Mouse (Mus musculus): ENCODE results near the gene Lce6a. TPM values are rescaled to one million over a fixed set of nuclear protein-coding genes. Genes with fewer than 3 reads are reported as not detected.

Lce6a gene
- total and polyA plus RNA-seq, 3 experiments: not detected

DNA sequence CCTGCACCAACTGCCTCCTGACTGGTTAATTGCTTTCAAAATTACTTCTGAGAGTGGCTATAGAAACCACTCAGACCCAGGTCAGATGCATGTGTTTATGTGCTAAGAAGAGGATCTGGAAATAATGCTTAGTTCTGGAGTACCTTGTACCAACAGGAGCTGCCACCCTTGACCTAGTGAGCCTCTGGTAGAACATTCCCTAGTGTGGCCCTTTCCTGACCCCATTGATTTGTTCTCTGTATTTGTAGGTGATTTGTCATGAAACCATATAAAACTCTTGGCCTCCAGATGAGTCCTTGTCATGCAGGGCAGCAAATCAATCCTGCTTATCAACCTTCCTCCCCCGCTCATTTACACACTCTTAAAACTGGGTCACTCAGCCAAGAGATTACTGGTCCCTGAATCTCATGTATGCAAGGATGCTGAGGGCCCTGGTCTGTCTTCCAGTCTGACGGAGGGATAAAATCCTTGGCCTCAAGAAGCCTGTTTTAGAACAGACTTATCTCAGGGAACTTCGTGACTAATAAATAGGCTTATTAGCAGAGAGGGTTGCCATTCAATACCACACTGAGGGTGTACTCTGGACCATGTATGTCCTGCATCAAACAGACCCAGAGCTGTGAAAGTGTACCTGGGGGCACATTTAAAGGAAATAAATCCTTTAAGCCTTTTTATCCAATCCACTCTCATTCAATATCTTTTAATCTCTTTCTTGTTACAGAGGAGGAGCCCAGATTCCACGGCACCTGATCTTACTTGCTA lies 42.6 kb downstream of the Lce6a start:
- Histone ChIP-seq H3K27ac (no peak overlapping the region), H3K27me3 (ENCODE audit: control insufficient read depth, insufficient read depth, low read length) (no peaks in the 10 kb centered on the region), H3K4me3 (no peak overlapping the region), H3K4me1 (ENCODE audit: control insufficient read depth, insufficient read depth, low read length) (no peaks in the 10 kb centered on the region), H3K36me3 (ENCODE audit: control insufficient read depth, insufficient read depth, low read length) (no peaks in the 10 kb centered on the region), H3K9ac (ENCODE audit: low read depth, low read length) (no peak overlapping the region), H3K79me2 (replicated peaks; ENCODE audit: control insufficient read depth, insufficient read depth, low read length) (no peaks in the 10 kb centered on the region)
- 61% methylated on average over 4 of the region's 4 CpGs for WGBS
- TF ChIP-seq POLR2A (IDR thresholded peaks at IDR 0.05; ENCODE audit: insufficient read depth, low read depth, low read length): no peak
- TF ChIP-seq CTCF (IDR thresholded peaks at IDR 0.05): no peak
- TF ChIP-seq EP300 (IDR thresholded peaks at IDR 0.05; ENCODE audit: insufficient read depth, low read depth, low read length): no peak
- no peak for DNase-seq
- intact Hi-C loops (cut with DNase I): no loop called here

DNA sequence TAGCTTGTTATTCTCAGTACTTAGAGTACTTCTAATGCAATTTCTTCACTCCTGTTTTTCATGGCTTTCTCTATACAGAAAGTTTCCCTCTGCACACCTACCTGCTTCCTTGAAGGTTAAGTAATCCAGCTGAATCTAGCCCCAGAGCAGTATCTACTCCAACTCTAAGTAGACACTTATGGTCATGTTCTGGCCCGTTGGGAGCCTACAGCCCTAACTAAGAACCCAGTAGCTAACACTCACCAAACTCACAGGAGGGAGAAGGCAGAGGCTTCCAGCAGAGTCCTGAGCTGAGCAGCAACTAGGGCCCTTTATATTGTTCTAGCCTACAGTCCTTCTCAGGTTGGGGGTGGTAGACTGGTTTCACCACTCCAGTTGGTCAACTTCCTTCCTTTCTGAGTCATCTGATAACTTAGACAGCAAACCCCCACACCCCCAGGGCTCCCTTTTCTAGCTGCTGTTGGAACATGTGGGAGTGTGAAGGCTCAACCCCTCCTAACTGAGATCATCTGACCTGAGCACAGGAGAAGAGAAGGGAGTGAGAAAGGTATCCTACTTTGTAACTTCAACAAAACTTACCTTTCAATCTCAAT lies 47.9 kb downstream of the Lce6a start, which contains the start of gene Ivl:
TSS of gene Ivl (minus strand) at position 287 of the 593 bp plus-strand sequence.
- Histone ChIP-seq H3K27ac (no peak within 1 kb of the TSS), H3K9ac (ENCODE audit: low read depth, low read length) (no peak within 1 kb of the TSS), H3K4me3 (no peak within 1 kb of the TSS), H3K27me3 (ENCODE audit: control insufficient read depth, insufficient read depth, low read length) (no peaks in the 10 kb centered on the region), H3K4me1 (ENCODE audit: control insufficient read depth, insufficient read depth, low read length) (no peaks in the 10 kb centered on the region), H3K36me3 (ENCODE audit: control insufficient read depth, insufficient read depth, low read length) (no peaks in the 10 kb centered on the region), H3K79me2 (replicated peaks; ENCODE audit: control insufficient read depth, insufficient read depth, low read length) (no peaks in the 10 kb centered on the region)
- intact Hi-C loops (cut with DNase I): no loop called here
- WGBS: 63% methylated on average over 1 of the region's 1 CpGs
- TF ChIP-seq POLR2A (IDR thresholded peaks at IDR 0.05; ENCODE audit: insufficient read depth, low read depth, low read length): no peak
- no peak for TF ChIP-seq CTCF (IDR thresholded peaks at IDR 0.05)
- no peak for TF ChIP-seq EP300 (IDR thresholded peaks at IDR 0.05; ENCODE audit: insufficient read depth, low read depth, low read length)
- DNase-seq: no peak

DNA sequence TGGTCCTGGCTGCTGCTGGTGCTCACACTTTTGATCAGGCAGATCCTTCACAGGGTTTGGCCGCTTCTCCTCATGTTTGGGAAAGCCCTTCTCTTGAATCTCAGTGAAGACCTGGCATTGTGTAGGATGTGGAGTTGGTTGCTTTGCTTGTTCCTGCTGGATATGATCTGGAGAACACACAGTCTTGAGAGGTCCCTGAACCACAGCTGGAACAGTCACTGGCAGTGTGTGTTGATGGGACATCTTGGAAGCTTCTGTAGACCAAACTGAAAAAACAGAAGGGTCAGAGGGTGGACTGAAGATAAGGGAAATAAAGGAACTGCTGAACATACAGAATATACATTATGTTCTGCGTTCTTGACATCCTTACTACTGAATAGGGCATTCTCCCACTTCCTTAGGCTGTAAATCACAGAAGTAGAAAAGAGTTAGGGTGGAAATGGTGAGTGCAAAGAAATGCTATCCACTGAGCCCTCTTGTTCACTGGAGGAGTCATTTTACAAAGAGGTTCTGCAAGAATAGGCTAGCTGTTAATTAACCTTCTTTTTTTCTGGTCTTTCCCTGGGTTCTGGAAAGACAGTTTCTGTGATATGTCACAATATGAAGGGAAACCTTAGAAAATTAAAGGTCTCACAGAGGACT lies 48.8 kb downstream of the Lce6a start:
- TF ChIP-seq EP300 (IDR thresholded peaks at IDR 0.05; ENCODE audit: insufficient read depth, low read depth, low read length): no peak
- no peak for TF ChIP-seq POLR2A (IDR thresholded peaks at IDR 0.05; ENCODE audit: insufficient read depth, low read depth, low read length)
- no peak for TF ChIP-seq CTCF (IDR thresholded peaks at IDR 0.05)
- H3K36me3 ChIP-seq (ENCODE audit: control insufficient read depth, insufficient read depth, low read length): no peaks in the 10 kb centered on the region
- no peaks in the 10 kb centered on the region for H3K4me1 ChIP-seq (ENCODE audit: control insufficient read depth, insufficient read depth, low read length)
- no peaks in the 10 kb centered on the region for H3K79me2 ChIP-seq (replicated peaks; ENCODE audit: control insufficient read depth, insufficient read depth, low read length)
- H3K9ac ChIP-seq (ENCODE audit: low read depth, low read length): no peak overlapping the region
- intact Hi-C loops (cut with DNase I): no loop called here
- DNase-seq: no peak
- 31% methylated on average over 2 of the region's 2 CpGs for WGBS
- no peaks in the 10 kb centered on the region for H3K27me3 ChIP-seq (ENCODE audit: control insufficient read depth, insufficient read depth, low read length)
- H3K4me3 ChIP-seq: no peak overlapping the region
- H3K27ac ChIP-seq: no peak overlapping the region

Other genes starting within 250 kb of the Lce6a start
- gene Sprr2h, start 236.0 kb downstream of the Lce6a start, total RNA-seq (2021): not detected
- not detected in 2 replicates for gene Sprr2h, start 236.0 kb downstream of the Lce6a start, polyA plus RNA-seq (2012; rRNA removed)
- gene Sprr2i, start 213.7 kb downstream of the Lce6a start, total RNA-seq (2021): not detected
- gene Sprr2i, start 213.7 kb downstream of the Lce6a start, polyA plus RNA-seq (2012; rRNA removed): not detected in 2 replicates
- not detected for gene Sprr2j-ps, start 203.6 kb downstream of the Lce6a start, total RNA-seq (2021)
- gene Sprr2j-ps, start 203.6 kb downstream of the Lce6a start, polyA plus RNA-seq (2012; rRNA removed): not detected in 2 replicates
- 1 to 10 TPM; 3.3 to 3.5 TPM for gene Gm9774, start 192.2 kb downstream of the Lce6a start, total RNA-seq (2021)
- gene Gm9774, start 192.2 kb downstream of the Lce6a start, polyA plus RNA-seq (2012; rRNA removed): 4.6 and 4.7 TPM in 2 replicates
- not detected for gene Sprr2k, start 189.1 kb downstream of the Lce6a start, total RNA-seq (2021)
- not detected in 2 replicates for gene Sprr2k, start 189.1 kb downstream of the Lce6a start, polyA plus RNA-seq (2012; rRNA removed)
- not detected for gene Sprr1b, start 182.9 kb downstream of the Lce6a start, total RNA-seq (2021)
- not detected in 2 replicates for gene Sprr1b, start 182.9 kb downstream of the Lce6a start, polyA plus RNA-seq (2012; rRNA removed)
- gene Sprr3, start 162.9 kb downstream of the Lce6a start, total RNA-seq (2021): not detected
- not detected in 2 replicates for gene Sprr3, start 162.9 kb downstream of the Lce6a start, polyA plus RNA-seq (2012; rRNA removed)
- gene Sprr1a, start 135.8 kb downstream of the Lce6a start, total RNA-seq (2021): not detected
- 0.66 TPM in 1 of 2 replicates, not detected in the other for gene Sprr1a, start 135.8 kb downstream of the Lce6a start, polyA plus RNA-seq (2012; rRNA removed)
- not detected for gene Sprr4, start 121.2 kb downstream of the Lce6a start, total RNA-seq (2021)
- gene Sprr4, start 121.2 kb downstream of the Lce6a start, polyA plus RNA-seq (2012; rRNA removed): not detected in 2 replicates
- gene 2310046K23Rik, start 87.1 kb downstream of the Lce6a start, total RNA-seq (2021): not detected
- not detected in 2 replicates for gene 2310046K23Rik, start 87.1 kb downstream of the Lce6a start, polyA plus RNA-seq (2012; rRNA removed)
- gene Ivl, start 47.9 kb downstream of the Lce6a start, total RNA-seq (2021): not detected
- gene Ivl, start 47.9 kb downstream of the Lce6a start, polyA plus RNA-seq (2012; rRNA removed): not detected in 2 replicates
- gene Smcp, start 32.7 kb downstream of the Lce6a start, total RNA-seq (2021): not detected
- gene Smcp, start 32.7 kb downstream of the Lce6a start, polyA plus RNA-seq (2012; rRNA removed): 0.86 and 0.91 TPM in 2 replicates
- not detected for gene 2210017I01Rik, start 14.2 kb downstream of the Lce6a start, total RNA-seq (2021)
- gene 2210017I01Rik, start 14.2 kb downstream of the Lce6a start, polyA plus RNA-seq (2012; rRNA removed): not detected in 2 replicates
- gene Lce1a1, start 26.6 kb upstream of the Lce6a start, total RNA-seq (2021): not detected
- not detected in 2 replicates for gene Lce1a1, start 26.6 kb upstream of the Lce6a start, polyA plus RNA-seq (2012; rRNA removed)
- not detected for gene Lce1b, start 35.3 kb upstream of the Lce6a start, total RNA-seq (2021)
- gene Lce1b, start 35.3 kb upstream of the Lce6a start, polyA plus RNA-seq (2012; rRNA removed): not detected in 2 replicates
- not detected for gene Lce1a2, start 48.7 kb upstream of the Lce6a start, total RNA-seq (2021)
- not detected in 2 replicates for gene Lce1a2, start 48.7 kb upstream of the Lce6a start, polyA plus RNA-seq (2012; rRNA removed)
- gene Lce1c, start 57.6 kb upstream of the Lce6a start, total RNA-seq (2021): not detected
- gene Lce1c, start 57.6 kb upstream of the Lce6a start, polyA plus RNA-seq (2012; rRNA removed): not detected in 2 replicates
- gene Lce1d, start 65.5 kb upstream of the Lce6a start, total RNA-seq (2021): not detected
- gene Lce1d, start 65.5 kb upstream of the Lce6a start, polyA plus RNA-seq (2012; rRNA removed): not detected in 2 replicates
- gene Lce1e, start 87.4 kb upstream of the Lce6a start, total RNA-seq (2021): not detected
- not detected in 2 replicates for gene Lce1e, start 87.4 kb upstream of the Lce6a start, polyA plus RNA-seq (2012; rRNA removed)
- not detected for gene Lce1f, start 98.7 kb upstream of the Lce6a start, total RNA-seq (2021)
- not detected in 2 replicates for gene Lce1f, start 98.7 kb upstream of the Lce6a start, polyA plus RNA-seq (2012; rRNA removed)
- gene Gm38119, start 117.4 kb upstream of the Lce6a start, total RNA-seq (2021): not detected
- not detected in 2 replicates for gene Gm38119, start 117.4 kb upstream of the Lce6a start, polyA plus RNA-seq (2012; rRNA removed)
- gene Lce1g, start 130.7 kb upstream of the Lce6a start, total RNA-seq (2021): not detected
- not detected in 2 replicates for gene Lce1g, start 130.7 kb upstream of the Lce6a start, polyA plus RNA-seq (2012; rRNA removed)
- not detected for gene Lce1h, start 143.4 kb upstream of the Lce6a start, total RNA-seq (2021)
- not detected in 2 replicates for gene Lce1h, start 143.4 kb upstream of the Lce6a start, polyA plus RNA-seq (2012; rRNA removed)
- not detected for gene Lce1i, start 157.2 kb upstream of the Lce6a start, total RNA-seq (2021)
- gene Lce1i, start 157.2 kb upstream of the Lce6a start, polyA plus RNA-seq (2012; rRNA removed): not detected in 2 replicates
- gene Lce1j, start 168.9 kb upstream of the Lce6a start, total RNA-seq (2021): not detected
- gene Lce1j, start 168.9 kb upstream of the Lce6a start, polyA plus RNA-seq (2012; rRNA removed): not detected in 2 replicates
- gene Lce1k, start 186.2 kb upstream of the Lce6a start, total RNA-seq (2021): not detected
- gene Lce1k, start 186.2 kb upstream of the Lce6a start, polyA plus RNA-seq (2012; rRNA removed): not detected in 2 replicates
- gene Kprp, start 205.6 kb upstream of the Lce6a start, total RNA-seq (2021): not detected
- gene Kprp, start 205.6 kb upstream of the Lce6a start, polyA plus RNA-seq (2012; rRNA removed): not detected in 2 replicates
- gene Lce1l, start 229.6 kb upstream of the Lce6a start, total RNA-seq (2021): not detected
- gene Lce1l, start 229.6 kb upstream of the Lce6a start, polyA plus RNA-seq (2012; rRNA removed): not detected in 2 replicates
- gene 2310050C09Rik, start 248.6 kb upstream of the Lce6a start, total RNA-seq (2021): not detected
- not detected in 2 replicates for gene 2310050C09Rik, start 248.6 kb upstream of the Lce6a start, polyA plus RNA-seq (2012; rRNA removed)

All from heart, adult 2 months (tissue).